Mouse (Mus musculus) mesoderm, embryonic 11.5 days (tissue): ENCODE data around the gene Sult2a8.
"Not testable (repeated sequence)": the region's sequence is repeated elsewhere in the genome, so short reads cannot be mapped to it uniquely, and the experiment has no call there.

Experiments used
- DNase-seq: peaks from one replicate; pipeline ENCODE4 v3.0.0-alpha.2; 2012; ENCODE audit warnings: low read depth, low spot score

Sult2a8 gene

GRCm38 (mm10) chr7:14446534-14446933, at the start of gene Sult2a8:
Gene Sult2a8, minus strand, starts transcription at chr7:14446769.
- DNase-seq, result no peak

- DNase-seq, result no peak
Measured at GRCm38 (mm10) chr7:14494130-14494529, 47.6 kb upstream of the Sult2a8 start, which contains the start of gene Sult2a7. Gene Sult2a7, minus strand, starts transcription at chr7:14494230.

GRCm38 (mm10) chr7:14492886-14493285, 46.3 kb upstream of the Sult2a8 start:
- DNase-seq, result no peak

GRCm38 (mm10) chr7:14439581-14439980, 7.0 kb downstream of the Sult2a8 start:
- DNase-seq, result no peak

GRCm38 (mm10) chr7:14438484-14438883, 8.1 kb downstream of the Sult2a8 start:
- no peak for DNase-seq

- DNase-seq, result no peak
Measured at GRCm38 (mm10) chr7:14438029-14438428, 8.5 kb downstream of the Sult2a8 start.

GRCm38 (mm10) chr7:14399363-14399762, 47.2 kb downstream of the Sult2a8 start:
- not testable (repeated sequence) for DNase-seq

GRCm38 (mm10) chr7:14396462-14396861, 50.1 kb downstream of the Sult2a8 start:
- DNase-seq, result no peak
